Mouse (Mus musculus): ENCODE measurements around the gene Pdzd8.

GRCm38 (mm10) chr19:59282001-59282400 is 63.6 kb downstream of the Pdzd8 start:
- TF ChIP-seq MYOD1 (IDR thresholded peaks at IDR 0.05; ENCODE audit: control insufficient read depth, insufficient read length, low read depth): no peak
- no peak for TF ChIP-seq MAX (IDR thresholded peaks at IDR 0.05)
- TF ChIP-seq CTCF (IDR thresholded peaks at IDR 0.05; ENCODE audit: control insufficient read depth, insufficient read depth, insufficient read length): no peak
- no peak for TF ChIP-seq USF1 (IDR thresholded peaks at IDR 0.05; ENCODE audit: low read depth)
- TF ChIP-seq MYOG (IDR thresholded peaks at IDR 0.05; ENCODE audit: control insufficient read depth, extremely low read depth, insufficient read length): no peak
